Mouse (Mus musculus) central nervous system, embryonic 18 days (tissue): Measurements from ENCODE around the gene Prmt1. TPM values are rescaled to one million over a fixed set of nuclear protein-coding genes. Genes with fewer than 3 reads are reported as not detected.

ENCODE experiments used
- polyA plus RNA-seq: library from polyadenylated mRNA; depleted of rRNA; stranded (reverse); fragments of >200 nt; gene quantifications from 2 replicates; pipeline ENCODE4 v1.2.3, GENCODE M21; 2012; rRNA removed

The Prmt1 gene
- 861 and 874 TPM in 2 replicates for polyA plus RNA-seq

DNA sequence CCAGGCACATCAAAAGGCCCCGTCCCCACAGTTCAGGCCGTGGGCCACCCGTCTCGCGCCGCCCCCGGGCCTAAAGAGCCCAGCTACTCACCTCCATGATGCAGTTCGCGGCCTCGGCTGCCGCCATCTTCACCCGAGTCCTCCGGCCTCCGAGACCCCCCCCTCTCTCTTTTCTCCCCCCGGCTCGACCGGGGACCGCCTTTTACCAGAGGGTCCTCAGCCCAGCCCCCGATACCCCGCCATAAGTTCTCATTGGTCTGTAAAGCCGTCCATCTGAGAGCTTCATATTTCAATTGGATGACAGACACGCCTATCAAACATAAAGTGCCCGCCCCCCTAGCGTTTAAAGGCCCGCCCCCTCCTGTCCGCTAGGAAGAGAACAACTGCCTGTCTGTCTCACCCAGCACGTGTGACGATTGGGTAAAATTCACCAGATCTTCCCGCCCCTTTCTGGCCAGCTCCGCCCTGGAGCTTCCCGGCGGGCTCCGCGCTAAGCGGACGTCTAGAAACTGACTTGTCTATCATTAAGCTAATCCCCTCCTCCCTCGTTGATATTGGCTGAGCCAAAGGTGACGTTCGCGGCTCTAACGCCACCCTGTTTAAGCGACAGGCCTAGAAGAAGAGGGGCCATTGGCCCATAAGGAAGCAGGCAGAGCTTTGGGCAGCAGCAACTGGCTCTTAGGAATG lies at the start of gene Prmt1:
TSS of gene Prmt1 (minus strand) at position 377 of the 687 bp plus-strand sequence.

DNA sequence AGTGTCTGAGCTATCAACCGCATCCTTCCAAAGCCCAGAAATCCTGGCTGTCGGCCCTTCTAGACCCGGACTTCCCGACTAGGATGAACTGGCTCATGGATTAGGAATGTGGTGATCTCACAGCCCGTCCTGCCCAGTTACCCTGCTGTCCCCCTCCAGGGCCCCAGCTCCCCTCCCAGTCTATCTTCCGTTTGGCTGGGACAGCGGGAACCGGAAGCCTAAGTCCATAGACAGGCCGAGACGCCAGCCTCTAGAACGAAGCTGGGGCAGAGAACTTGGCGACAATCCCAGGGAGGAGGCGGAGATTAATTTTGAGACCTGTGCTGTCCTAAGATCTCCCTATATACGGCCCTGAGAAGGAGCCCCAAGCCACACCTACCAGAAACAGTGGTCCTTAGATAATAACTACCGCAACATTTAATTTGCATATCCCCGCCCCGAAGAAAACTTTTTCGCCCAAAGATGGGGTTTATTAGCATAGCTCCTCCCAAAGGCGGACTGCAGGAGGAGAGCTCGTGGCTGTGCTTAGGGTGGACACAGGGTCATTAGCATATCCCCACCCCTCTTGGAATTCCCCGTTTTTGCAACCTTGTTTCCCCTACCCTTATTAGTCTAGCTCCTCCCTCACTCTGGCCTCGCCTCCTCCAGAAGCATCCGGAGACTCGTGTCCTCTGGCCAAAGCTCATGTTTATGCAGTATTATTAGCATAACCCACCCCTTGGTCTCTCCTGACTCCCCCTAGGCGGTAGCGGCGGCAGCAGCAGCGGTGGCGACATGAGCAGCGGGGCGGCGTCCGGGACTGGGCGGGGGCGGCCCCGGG lies 31.1 kb upstream of the Prmt1 start, which contains the start of gene Rras:
TSS of gene Rras (plus strand) at position 720 of the 820 bp plus-strand sequence.

DNA sequence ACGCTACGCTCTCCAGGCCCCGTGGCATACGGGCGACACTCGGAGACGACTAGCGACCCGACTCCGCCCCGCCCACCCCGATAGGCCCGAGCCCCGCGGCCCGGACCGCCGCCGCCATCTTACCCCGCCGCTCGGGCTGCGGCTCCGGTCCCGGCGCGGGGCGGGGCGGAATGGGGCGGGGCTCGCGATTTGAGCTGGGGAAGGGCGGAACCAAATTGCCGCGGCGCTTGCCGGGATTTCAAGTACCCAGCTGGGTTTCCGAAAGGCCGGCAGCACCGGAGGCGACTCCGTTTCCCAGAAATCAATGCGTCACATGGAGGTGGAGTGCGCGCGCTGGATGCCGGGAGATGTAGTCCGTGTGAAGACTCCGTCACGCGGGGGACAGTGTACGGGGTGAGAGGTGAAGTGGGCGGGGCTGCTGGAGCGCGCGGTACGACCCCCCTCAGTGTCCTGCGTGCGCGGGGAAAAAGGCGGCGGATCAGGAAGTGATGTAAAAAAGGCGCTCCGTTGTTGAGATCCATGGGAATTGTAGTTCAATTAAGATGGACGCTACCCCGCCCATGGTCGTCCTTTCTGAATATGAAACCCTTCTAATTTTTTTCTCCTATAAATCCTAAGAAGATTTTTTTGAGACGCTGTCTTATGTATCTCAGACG lies 29.7 kb upstream of the Prmt1 start, which contains the start of gene Scaf1:
TSS of gene Scaf1 (minus strand) at position 407 of the 656 bp plus-strand sequence.

GRCm38 (mm10) chr7:44998501-44998955 lies 12.2 kb upstream of the Prmt1 start, which contains the start of gene Bcl2l12:
Gene Bcl2l12, minus strand, starts transcription at chr7:44998712.

GRCm38 (mm10) chr7:44997231-44997939 lies 11.0 kb upstream of the Prmt1 start, which contains the start of gene Irf3:
Gene Irf3, plus strand, starts transcription at chr7:44997648.

DNA sequence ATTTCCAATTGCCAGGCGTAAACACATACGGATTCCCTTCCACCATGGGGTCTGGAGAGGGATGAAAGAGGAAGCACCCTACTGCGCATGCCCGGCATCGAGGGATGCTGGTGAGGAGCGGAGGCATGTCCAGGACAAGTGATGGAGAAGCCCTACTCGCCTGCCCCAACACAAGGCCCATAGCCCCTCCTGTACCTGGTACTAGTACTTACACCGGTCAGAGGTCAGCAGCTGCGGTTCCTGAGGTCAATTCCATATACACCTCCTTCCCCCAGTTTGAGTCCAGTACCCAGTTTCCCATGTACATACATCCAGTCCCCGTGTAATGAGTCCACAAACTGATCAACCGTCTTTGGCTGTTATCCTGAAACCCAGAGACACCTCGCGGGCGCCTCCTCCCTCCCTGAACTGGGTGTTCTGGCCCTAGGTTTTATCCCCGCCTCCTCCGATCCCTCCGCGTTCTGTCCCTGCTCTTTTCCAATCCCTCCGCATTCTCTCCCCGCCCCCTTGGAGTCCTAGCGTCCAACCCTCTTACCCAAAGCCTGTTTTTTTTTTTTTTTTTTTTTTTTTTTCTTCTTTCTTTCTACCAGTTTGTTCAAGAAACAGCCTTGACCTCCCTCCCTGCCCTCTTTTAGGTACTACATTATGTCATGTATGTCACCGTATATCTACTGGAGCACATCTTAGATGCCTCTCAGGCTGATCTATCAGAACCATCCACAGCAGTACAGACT lies 11.8 kb downstream of the Prmt1 start, which contains the start of gene Cpt1c:
TSS of gene Cpt1c (minus strand) at position 469 of the 734 bp plus-strand sequence.

GRCm38 (mm10) chr7:44942904-44943303 lies 43.5 kb downstream of the Prmt1 start, which contains the start of gene Tsks:
Gene Tsks, plus strand, starts transcription at chr7:44943204.

DNA sequence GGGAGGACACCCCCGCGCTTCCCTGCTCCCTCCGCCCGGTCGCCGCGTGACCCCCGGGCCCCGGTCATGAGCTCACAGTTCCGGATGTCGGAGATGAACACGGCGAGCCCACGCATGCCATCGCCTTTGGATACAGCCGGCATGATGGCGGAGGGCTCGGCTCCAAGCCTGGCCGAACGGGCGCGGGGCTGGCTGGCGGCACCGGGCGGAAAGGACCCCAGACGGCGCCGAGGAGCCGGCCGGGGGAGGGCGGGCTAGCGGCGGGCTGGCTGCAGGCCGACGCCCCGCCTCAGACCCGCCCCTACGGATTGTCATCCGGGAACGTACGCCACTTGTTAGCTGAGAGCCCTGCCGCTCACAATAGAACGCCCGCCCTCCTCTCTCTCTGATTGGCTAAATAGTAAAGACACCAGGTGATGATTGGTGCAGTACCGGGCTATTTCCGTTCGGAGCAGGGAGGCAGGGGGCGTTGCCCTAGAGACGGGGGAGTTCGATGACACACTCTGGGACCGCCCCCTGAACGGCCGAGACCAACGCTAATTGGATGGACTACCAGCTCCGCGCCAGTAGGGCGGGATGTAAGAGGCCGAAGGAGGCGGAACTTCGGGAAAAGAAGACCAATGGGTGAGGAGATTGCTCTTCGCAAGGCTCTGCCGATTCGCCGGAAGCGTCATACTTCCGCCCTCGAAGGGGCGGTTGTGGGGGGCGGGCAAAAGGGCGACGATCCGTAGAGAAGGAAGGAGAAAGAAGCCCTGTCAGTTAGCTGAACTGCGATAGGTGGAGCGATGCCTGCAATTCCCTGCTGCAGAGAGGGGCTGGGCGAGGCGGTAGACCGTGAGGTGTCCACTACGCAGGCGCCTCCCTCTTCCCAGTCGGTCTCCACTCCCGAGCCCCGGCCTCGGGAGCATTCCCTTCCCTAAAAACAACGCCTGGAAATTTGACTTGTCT lies 56.9 kb downstream of the Prmt1 start, which contains the start of gene Ap2a1:
TSS of gene Ap2a1 (minus strand) at position 293 of the 948 bp plus-strand sequence.

Other genes starting within 250 kb of the Prmt1 start
- 28.7 TPM in 2 replicates for gene Vrk3, start 238.2 kb downstream of the Prmt1 start, polyA plus RNA-seq
- gene Zfp473, start 235.5 kb downstream of the Prmt1 start, polyA plus RNA-seq, result 1.2 and 1.3 TPM in 2 replicates
- 60.4 and 62.0 TPM in 2 replicates for gene Nup62, start 170.5 kb downstream of the Prmt1 start, polyA plus RNA-seq
- gene Il4i1, start 170.2 kb downstream of the Prmt1 start, polyA plus RNA-seq, result 0.43 and 0.61 TPM in 2 replicates
- gene Atf5, start 169.9 kb downstream of the Prmt1 start, polyA plus RNA-seq, result 15.3 and 17.9 TPM in 2 replicates
- 98.0 and 109 TPM in 2 replicates for gene Akt1s1, start 137.6 kb downstream of the Prmt1 start, polyA plus RNA-seq
- 104 and 109 TPM in 2 replicates for gene Tbc1d17, start 137.5 kb downstream of the Prmt1 start, polyA plus RNA-seq
- 31.5 and 33.3 TPM in 2 replicates for gene Pnkp, start 129.4 kb downstream of the Prmt1 start, polyA plus RNA-seq
- gene Ptov1, start 116.8 kb downstream of the Prmt1 start, polyA plus RNA-seq, result 560 and 658 TPM in 2 replicates
- gene Med25, start 93.9 kb downstream of the Prmt1 start, polyA plus RNA-seq, result 135 and 146 TPM in 2 replicates
- gene Fuz, start 90.5 kb downstream of the Prmt1 start, polyA plus RNA-seq, result 23.8 and 23.9 TPM in 2 replicates
- gene Ap2a1, start 57.1 kb downstream of the Prmt1 start, polyA plus RNA-seq, result 139 and 165 TPM in 2 replicates
- 0.08 and 0.10 TPM in 2 replicates for gene Tsks, start 43.4 kb downstream of the Prmt1 start, polyA plus RNA-seq
- 96.5 and 105 TPM in 2 replicates for gene Cpt1c, start 11.7 kb downstream of the Prmt1 start, polyA plus RNA-seq
- 89.9 and 97.5 TPM in 2 replicates for gene Irf3, start 11.1 kb upstream of the Prmt1 start, polyA plus RNA-seq
- 8.4 and 10.7 TPM in 2 replicates for gene Bcl2l12, start 12.1 kb upstream of the Prmt1 start, polyA plus RNA-seq
- 91.3 and 106 TPM in 2 replicates for gene Scaf1, start 29.8 kb upstream of the Prmt1 start, polyA plus RNA-seq
- gene Rras, start 31.4 kb upstream of the Prmt1 start, polyA plus RNA-seq, result 20.9 and 23.6 TPM in 2 replicates
- 9.9 and 13.2 TPM in 2 replicates for gene Prr12, start 66.3 kb upstream of the Prmt1 start, polyA plus RNA-seq
- 74.9 and 77.9 TPM in 2 replicates for gene Nosip, start 75.9 kb upstream of the Prmt1 start, polyA plus RNA-seq
- gene Prrg2, start 76.1 kb upstream of the Prmt1 start, polyA plus RNA-seq, result 17.9 and 18.6 TPM in 2 replicates
- 34.7 and 64.0 TPM in 2 replicates for gene Rcn3, start 105.7 kb upstream of the Prmt1 start, polyA plus RNA-seq
- gene Fcgrt, start 117.3 kb upstream of the Prmt1 start, polyA plus RNA-seq, result 15.8 and 18.4 TPM in 2 replicates
- gene Rps11, start 137.9 kb upstream of the Prmt1 start, polyA plus RNA-seq, result 524 and 549 TPM in 2 replicates
- gene Rpl13a, start 142.2 kb upstream of the Prmt1 start, polyA plus RNA-seq, result 2,210 and 2,469 TPM in 2 replicates
- gene Gm45713, start 149.7 kb upstream of the Prmt1 start, polyA plus RNA-seq, result 0.21 and 0.34 TPM in 2 replicates
- gene Flt3l, start 149.9 kb upstream of the Prmt1 start, polyA plus RNA-seq, result 7.5 and 9.1 TPM in 2 replicates
- 144 and 160 TPM in 2 replicates for gene Pih1d1, start 167.7 kb upstream of the Prmt1 start, polyA plus RNA-seq
- gene Aldh16a1, start 168.0 kb upstream of the Prmt1 start, polyA plus RNA-seq, result 13.3 and 16.7 TPM in 2 replicates
- gene Slc17a7, start 177.4 kb upstream of the Prmt1 start, polyA plus RNA-seq, result 45.9 and 55.3 TPM in 2 replicates
- 0.16 and 0.22 TPM in 2 replicates for gene Gfy, start 193.0 kb upstream of the Prmt1 start, polyA plus RNA-seq
- gene Pth2, start 194.4 kb upstream of the Prmt1 start, polyA plus RNA-seq, result 0.19 and 0.21 TPM in 2 replicates
- gene Ccdc155, start 218.3 kb upstream of the Prmt1 start, polyA plus RNA-seq, result 0.56 and 0.74 TPM in 2 replicates
- gene Dkkl1, start 225.6 kb upstream of the Prmt1 start, polyA plus RNA-seq, result 5.7 and 5.9 TPM in 2 replicates
- gene Tead2, start 229.2 kb upstream of the Prmt1 start, polyA plus RNA-seq, result 57.7 and 65.9 TPM in 2 replicates